1 mouse cellular context compared by ENCODE assay signal in the genomic region with DNA sequence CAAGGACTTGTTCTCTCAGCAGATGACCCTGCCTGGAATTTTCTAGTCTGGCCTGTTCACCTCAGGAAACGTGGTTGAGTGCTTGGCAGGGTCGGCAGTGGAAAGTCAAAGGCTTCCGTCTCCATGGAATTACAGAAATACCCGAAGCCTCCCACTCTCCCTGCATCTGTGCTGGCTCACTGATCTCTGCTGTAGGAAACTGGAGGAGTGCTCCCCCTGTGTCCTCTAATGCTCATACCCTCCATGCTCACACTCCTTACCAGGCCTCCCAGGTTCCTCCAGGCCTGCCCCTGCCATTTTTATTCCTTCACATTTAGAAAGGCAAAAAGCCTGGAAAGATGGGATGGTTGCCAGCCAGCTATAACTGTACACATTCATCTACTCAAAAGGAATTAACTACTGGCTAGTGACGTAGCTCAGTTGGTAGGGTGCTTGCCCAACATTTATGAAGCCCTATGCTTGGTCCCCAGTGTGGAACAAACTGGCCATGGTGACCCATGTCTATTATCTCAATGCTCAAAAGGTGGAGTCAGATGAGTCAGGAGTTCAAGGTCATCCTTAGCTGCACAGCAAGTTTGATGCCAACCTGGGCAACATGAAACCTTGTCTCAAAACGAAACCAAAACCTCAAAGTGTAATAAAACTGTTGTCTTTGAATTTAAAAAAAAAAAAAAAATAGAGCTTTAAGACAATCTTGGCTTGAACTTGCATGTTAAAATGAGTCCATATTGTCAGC.
TF ChIP-seq lines count a peak whose summit lies in the region.

No protein-coding gene starts in this region.

TF ChIP-seq in CH12.LX, 34 proteins besides CTCF, POLR2A, EP300 and RAD21:
- TF ChIP-seq CHD2 (IDR thresholded peaks at IDR 0.05; ENCODE audit: low read length) (no peak), ZMIZ1 (IDR thresholded peaks at IDR 0.05; ENCODE audit: low read depth, low read length) (no peak), MAX (IDR thresholded peaks at IDR 0.05; ENCODE audit: low read length) (no peak), HCFC1 (IDR thresholded peaks at IDR 0.05; ENCODE audit: low read depth, low read length) (no peak), ETS1 (conservative IDR thresholded peaks at IDR 0.05; ENCODE audit: low read depth, low read length) (0 out of 2 replicates have a peak, but pooled peaks have one; percentile 20), NELFE (IDR thresholded peaks at IDR 0.05; ENCODE audit: low read depth, low read length) (no peak), SMC3 (IDR thresholded peaks at IDR 0.05; ENCODE audit: low read depth, low read length) (no peak), BHLHE40 (IDR thresholded peaks at IDR 0.05; ENCODE audit: low read depth, low read length) (no peak), IRF4 (IDR thresholded peaks at IDR 0.05; ENCODE audit: low read depth, low read length) (peak; percentile 71), ZNF384 (IDR thresholded peaks at IDR 0.05; ENCODE audit: low read depth, low read length) (peak; percentile 79), NRF1 (IDR thresholded peaks at IDR 0.05; ENCODE audit: low read depth, low read length) (no peak), SIN3A (IDR thresholded peaks at IDR 0.05; ENCODE audit: low read length) (no peak), ZKSCAN1 (IDR thresholded peaks at IDR 0.05; ENCODE audit: borderline replicate concordance, low read depth, low read length) (no peak), MXI1 (IDR thresholded peaks at IDR 0.05; ENCODE audit: low read depth, low read length) (no peak), JUND (conservative IDR thresholded peaks at IDR 0.05; ENCODE audit: low read depth, low read length) (0 out of 2 replicates have a peak, but pooled peaks have one; percentile 12), POLR2AphosphoS2 (IDR thresholded peaks at IDR 0.05; ENCODE audit: low read depth, low read length) (no peak), USF1 (IDR thresholded peaks at IDR 0.05; ENCODE audit: low read depth, low read length) (no peak)
